Mouse (Mus musculus) R1 (cell line): Measurements from ENCODE around the gene Zfp169.
"Not testable (repeated sequence)": the region's sequence is repeated elsewhere in the genome, so short reads cannot be mapped to it uniquely, and the experiment has no call there.

ENCODE experiments used
- DNase-seq: peaks from one replicate; pipeline ENCODE4 v3.0.0-alpha.2; 2018; ENCODE audit warnings: low read depth, low spot score

Zfp169 gene

DNA sequence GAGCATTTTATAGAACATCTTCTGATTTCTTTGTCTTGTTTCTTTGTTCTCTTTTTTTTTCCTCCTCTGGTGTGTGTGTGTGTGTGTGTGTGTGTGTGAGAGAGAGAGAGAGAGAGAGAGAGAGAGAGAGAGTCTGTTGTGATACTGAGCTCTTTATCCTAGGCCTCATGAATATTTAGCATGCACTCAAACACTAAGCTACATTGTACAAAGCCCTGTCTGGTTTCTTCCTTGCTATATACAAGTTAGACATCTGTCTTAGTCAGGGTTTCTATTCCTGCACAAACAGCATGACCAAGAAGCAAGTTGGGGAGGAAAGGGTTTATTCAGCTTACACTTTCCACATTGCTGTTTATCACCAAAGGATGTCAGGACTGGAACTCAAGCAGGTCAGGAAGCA lies 5.9 kb upstream of the Zfp169 start:
- DNase-seq, result not testable (repeated sequence)

DNA sequence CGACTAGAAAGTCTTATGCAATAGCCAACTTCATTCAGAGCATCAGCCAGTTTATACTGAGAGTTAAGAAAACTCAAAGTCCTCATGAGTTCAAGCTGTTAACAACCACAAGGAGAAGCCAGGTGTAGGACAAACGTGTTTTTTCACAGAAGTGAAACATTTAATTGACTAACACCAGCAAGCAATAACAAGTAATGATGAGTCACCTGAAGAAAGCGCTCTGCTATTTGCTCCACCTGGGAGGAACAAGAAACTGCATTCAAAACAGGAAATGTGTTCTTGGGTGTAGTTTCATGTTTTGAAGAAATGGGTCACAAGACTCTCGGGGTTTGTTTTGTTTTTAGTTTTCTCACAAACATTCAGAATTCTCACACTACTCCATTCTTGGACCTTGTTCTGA lies 2.6 kb upstream of the Zfp169 start:
- no peak for DNase-seq

DNA sequence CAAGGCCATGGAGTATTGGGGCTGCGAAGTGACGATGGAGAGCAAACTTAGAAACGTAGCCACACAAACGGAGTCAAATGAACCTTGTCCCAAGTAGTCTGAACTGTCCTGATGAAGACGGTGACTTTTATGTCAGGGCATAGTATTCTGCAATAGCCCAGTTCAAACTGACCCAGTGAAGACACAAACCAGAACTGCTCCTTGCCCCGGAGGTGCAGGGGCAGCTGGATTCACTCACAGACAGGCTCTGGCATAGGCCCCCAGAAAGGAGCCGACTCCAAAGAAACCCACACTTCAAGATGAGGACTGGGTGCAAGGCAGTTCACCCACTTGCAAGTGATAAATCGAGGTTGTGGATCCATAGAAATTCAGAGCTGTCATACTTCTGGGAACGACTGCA lies 4.6 kb downstream of the Zfp169 start:
- no peak for DNase-seq

GRCm38 (mm10) chr13:48502422-48502821 lies 10.8 kb downstream of the Zfp169 start:
- no peak for DNase-seq

DNA sequence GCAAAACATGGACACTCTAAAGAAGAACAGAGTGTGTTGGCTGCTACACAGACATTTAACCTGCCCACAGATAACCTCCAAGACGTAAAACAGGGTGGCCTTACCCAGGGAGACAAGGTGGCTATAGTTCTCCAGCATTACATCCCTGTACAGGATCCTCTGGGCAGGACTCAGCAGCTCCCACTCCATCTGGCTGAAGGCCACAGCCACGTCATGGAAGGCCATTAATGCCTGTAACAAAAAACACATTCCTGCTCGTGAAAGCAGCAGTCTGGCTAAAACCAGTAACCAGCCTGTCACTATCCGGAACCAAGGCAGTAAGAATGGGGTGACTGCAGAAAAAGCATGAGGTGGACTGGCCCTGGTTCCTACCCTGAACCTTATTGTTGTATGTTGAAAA lies 14.6 kb downstream of the Zfp169 start:
- DNase-seq, result no peak

DNA sequence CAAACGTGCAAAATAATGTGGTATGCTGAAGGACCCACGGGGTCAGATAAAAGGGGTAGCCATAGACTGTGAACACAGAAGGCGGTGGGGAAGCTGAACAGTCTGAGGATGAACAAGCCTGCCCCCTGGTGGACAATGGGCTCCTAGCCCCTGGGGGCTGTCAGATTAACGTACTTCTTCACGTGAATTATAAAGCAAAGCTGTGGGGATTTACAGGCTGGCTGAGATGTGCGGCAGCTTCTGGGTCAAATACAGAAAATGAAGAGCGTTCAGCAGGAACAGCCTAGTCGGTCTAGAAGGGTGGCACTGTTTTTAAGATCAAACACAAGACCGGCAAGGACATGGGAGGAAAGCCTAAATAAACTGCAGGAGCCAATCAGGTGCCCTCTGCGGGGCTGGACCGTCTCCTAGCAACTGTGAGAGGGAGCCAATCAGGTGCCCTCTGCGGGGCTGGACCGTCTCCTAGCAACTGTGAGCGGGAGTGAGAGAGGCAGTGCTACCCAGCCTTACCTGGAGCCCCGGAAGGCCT lies 15.5 kb downstream of the Zfp169 start:
- peak; percentile 91 for DNase-seq

DNA sequence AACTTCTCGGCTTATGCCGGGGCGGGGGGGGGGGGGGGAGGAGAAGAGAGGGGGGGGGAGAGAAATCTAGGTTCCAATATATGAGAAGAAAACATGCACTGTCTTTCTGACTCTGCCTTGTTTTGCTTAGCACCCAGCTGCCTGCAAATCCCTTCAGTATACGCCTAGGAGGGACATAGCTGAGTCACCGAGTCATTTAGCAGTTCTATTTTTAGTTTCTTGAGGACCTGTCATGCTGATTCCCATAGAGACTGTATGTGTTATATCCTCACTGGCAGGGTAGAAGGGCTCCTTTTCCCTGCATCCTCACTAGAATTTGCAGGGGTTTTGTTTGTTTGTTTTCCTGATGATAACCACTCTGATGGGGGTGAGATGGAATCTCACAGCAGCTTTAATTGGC lies 20.1 kb downstream of the Zfp169 start:
- no peak for DNase-seq

GRCm38 (mm10) chr13:48490396-48491182 lies 22.7 kb downstream of the Zfp169 start:
- DNase-seq, result peak; percentile 95

- no peak for DNase-seq
Observed at GRCm38 (mm10) chr13:48483606-48484005, 29.6 kb downstream of the Zfp169 start.

DNA sequence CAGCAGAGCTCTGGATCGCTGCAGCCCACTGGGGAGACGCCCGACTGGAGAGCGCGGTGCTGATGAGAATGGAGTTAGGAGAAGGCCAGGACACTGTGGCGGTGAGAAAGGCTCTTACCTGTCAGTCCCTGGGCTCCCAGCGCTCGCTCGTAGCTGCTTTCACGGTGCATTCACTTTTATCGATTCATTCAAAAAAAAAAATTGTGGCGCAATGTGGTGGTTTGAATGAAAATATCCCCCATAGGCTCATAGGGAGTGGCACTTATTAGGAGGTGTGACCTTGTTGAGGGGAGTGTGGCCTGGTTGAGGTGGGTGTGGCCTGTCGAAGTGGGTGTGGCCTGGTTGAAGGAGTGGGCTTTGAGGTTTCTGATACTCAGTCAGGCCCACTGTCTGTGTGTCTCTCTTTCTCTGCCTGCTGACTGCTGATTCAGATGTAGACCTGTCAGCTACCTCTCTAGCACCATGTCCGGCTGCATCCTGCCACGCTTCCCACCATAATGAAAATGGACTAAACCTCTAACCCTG lies 44.5 kb downstream of the Zfp169 start:
- peak; percentile 62 for DNase-seq

GRCm38 (mm10) chr13:48466186-48466585 lies 47.1 kb downstream of the Zfp169 start:
- DNase-seq, result no peak

DNA sequence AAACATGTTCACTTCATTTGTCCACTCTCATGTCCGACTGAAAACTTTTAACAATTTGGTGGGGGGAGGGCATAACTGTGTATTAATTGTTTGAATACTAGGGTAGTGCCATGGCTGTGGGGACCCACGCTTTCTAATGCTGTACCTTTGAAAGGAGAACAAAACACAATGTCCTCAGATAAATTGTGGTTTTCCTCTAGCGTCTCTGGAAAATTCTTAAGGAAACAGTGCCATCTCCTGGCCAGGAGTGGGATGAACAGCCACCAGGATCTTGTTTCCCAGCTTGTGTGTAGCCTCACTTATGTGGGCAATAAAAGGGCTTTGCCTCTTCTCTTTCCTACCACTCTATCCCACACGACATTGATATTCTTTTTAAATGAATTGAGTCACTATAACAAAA lies 49.1 kb downstream of the Zfp169 start:
- DNase-seq, result peak; percentile 69

- no peak for DNase-seq
Observed at GRCm38 (mm10) chr13:48459280-48459679, 54.0 kb downstream of the Zfp169 start.

GRCm38 (mm10) chr13:48448119-48448518 lies 65.1 kb downstream of the Zfp169 start:
- no peak for DNase-seq

DNA sequence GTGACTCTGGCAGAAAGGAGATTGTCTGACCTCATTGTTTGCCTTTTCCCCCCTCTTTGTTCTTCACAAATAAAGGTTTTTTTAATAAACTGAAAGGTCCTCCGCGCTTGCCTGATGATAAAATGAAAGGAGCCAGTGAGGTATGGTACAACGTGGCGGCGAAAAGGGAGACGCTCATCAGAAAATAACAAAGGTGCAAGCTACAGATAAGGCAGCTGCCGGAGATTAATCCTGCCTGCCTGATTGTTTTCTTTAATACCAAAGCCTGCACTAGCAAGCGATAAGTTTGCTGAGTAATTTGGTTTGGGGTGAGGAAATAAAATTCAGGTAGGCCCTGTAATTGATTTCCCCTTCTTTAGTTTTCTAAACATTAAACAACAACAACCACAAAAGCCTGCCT lies 69.3 kb downstream of the Zfp169 start:
- no peak for DNase-seq

DNA sequence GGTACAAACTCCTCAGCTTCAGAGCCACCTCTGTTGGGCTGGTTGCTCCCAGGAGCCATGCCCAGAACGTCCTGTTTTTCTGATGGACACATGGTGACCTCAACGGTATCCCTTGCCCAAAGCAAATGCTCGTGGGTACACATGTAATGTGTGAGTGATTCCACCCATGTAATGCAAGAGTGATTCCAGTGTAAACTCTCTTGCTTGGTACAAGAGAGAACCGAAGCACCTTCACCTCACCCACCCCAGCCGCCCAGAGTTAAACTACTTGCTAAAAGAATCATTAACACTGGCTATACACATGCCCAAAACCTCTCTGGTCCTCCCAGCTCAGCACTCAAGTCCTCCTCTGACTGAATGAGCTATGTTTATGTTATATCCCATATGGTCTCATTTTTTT lies 74.9 kb downstream of the Zfp169 start:
- no peak for DNase-seq
